Mouse (Mus musculus): Measurements from ENCODE around the gene Ppm1d. TPM values are rescaled to one million over a fixed set of nuclear protein-coding genes. Genes with fewer than 3 reads are reported as not detected.

Gene Ppm1d
- polyA plus RNA-seq, 1 experiment: 27.4 TPM

DNA sequence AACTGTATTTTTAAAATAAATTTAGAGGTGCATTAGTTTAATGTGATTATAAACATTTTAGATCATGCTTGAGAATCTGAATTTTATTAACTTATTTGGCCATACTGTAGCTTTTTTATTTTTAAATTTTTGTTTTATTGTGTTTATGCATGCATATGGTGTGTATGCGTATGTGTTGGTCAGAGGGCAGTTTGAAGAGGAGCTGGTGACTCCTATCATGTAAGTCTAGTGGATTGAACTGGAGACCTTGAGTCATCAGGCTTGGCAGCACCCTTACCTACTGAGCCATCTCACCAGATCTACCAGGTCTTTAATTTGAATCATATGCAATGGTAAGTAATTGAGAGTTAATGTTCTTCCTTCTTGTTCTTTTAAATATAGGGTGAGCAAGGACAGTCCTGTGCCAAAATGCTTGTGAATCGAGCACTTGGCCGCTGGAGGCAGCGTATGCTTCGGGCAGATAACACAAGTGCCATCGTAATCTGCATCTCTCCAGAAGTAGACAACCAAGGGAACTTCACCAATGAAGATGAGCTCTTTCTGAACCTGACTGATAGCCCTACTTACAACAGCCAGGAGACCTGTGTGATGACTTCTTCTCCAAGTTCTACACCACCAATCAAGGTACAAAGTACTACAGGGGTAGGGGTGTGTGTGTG, 28.3 kb downstream of the Ppm1d start:
- H3K27ac ChIP-seq (ENCODE audit: control insufficient read depth, insufficient read depth, low read depth, low read length, poor library complexity): peak overlapping the region; percentile 50; the same call in 1 of the 2 replicates
- H3K4me3 ChIP-seq (replicated peaks; ENCODE audit: control insufficient read depth, low read depth, low read length): no peak overlapping the region
- no peaks in the 10 kb centered on the region for H3K4me1 ChIP-seq (ENCODE audit: control insufficient read depth, insufficient read depth, low read length)
- TF ChIP-seq POLR2A (IDR thresholded peaks at IDR 0.05; ENCODE audit: borderline replicate concordance, control insufficient read depth, low read depth, low read length) (no peak), CTCF (IDR thresholded peaks at IDR 0.05; ENCODE audit: control insufficient read depth, insufficient read depth, low read length) (no peak)
- WGBS: 65% methylated on average over 6 of the region's 6 CpGs

DNA sequence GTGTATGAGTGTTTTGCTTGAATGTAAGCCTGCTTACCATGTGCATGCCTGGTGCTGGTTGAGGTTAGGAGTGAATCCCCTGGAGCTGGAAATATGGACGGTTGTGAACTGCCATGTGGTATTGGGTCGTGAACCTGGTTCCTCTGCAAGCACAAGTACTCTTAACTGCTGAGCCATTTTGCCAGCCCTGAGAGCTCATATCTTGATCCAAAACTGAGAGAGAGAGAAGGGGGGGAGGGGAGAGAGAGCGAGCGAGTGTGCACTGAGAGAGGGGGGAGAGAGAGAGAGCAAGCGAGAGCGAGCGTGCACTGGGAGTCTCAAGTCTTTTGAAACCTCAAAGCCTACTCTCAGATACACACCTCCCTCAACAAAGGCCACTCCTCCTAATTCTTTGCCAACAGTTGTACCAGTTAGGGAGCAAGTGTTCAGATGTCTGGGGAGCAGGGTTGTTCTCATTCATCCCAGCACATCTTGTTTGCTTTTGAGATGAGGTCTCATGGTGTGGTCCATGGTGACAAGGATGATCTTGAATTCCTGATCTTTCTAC, 29.1 kb downstream of the Ppm1d start:
- Histone ChIP-seq H3K4me3 (replicated peaks; ENCODE audit: control insufficient read depth, low read depth, low read length) (peak overlapping the region; percentile 68), H3K4me1 (ENCODE audit: control insufficient read depth, insufficient read depth, low read length) (no peaks in the 10 kb centered on the region), H3K27ac (ENCODE audit: control insufficient read depth, insufficient read depth, low read depth, low read length, poor library complexity) (peak overlapping the region; percentile 85)
- TF ChIP-seq POLR2A (IDR thresholded peaks at IDR 0.05; ENCODE audit: borderline replicate concordance, control insufficient read depth, low read depth, low read length) (no peak), CTCF (IDR thresholded peaks at IDR 0.05; ENCODE audit: control insufficient read depth, insufficient read depth, low read length) (no peak)
- 72% methylated on average over 7 of the region's 7 CpGs for WGBS

DNA sequence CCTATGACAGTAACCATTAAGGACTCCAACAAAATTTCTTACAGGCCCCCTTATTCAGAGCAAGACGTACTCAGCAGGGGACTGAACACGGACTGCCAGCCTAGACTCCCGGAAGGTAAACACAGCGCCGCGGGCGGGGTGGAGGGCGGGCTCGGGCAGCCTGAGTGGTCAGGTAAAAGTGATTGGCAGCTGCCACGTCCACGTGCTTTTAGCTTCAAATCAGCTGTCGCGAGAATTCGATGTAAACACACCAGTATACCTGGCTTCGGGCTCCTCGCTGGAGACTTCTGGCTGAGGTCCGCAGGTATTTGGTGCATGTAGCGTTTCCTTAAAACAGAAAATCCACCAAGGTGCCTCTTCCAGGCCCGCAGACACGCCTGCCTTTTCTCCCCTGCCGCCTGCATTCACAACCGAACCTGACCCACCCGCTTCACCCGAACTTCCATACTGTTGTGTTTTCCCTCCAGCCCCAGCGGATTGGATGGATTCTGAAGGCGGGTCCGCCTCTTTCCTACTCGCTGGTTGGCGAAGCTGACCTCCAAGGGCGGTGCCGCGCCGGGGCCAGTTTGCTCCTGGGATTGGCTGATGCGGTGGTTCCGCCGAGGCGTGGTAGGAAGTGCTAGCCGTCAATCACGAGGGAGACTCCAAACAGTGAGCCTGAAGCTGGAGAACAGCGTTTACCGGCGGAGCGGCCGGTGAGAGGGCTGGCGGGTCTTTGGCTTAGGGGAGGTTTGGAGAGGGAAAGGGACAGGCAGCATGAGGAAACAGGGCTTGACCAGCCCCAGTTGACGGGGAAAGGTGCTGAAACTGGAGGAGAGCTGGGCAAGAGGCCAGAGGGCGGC, 41.7 kb downstream of the Ppm1d start, which contains the start of gene Bcas3:
Gene Bcas3 (plus strand): TSS at position 629 of the 842 bp plus-strand sequence.
- TF ChIP-seq POLR2A (IDR thresholded peaks at IDR 0.05; ENCODE audit: borderline replicate concordance, control insufficient read depth, low read depth, low read length): peak; percentile 96
- TF ChIP-seq CTCF (IDR thresholded peaks at IDR 0.05; ENCODE audit: control insufficient read depth, insufficient read depth, low read length): no peak
- WGBS: under 1% methylated on average over 47 of the region's 47 CpGs
- H3K4me3 ChIP-seq (replicated peaks; ENCODE audit: control insufficient read depth, low read depth, low read length): peak within 1 kb of the TSS; percentile 90
- peak within 1 kb of the TSS; percentile 72 for H3K27ac ChIP-seq (ENCODE audit: control insufficient read depth, insufficient read depth, low read depth, low read length, poor library complexity)
- no peaks in the 10 kb centered on the region for H3K4me1 ChIP-seq (ENCODE audit: control insufficient read depth, insufficient read depth, low read length)

DNA sequence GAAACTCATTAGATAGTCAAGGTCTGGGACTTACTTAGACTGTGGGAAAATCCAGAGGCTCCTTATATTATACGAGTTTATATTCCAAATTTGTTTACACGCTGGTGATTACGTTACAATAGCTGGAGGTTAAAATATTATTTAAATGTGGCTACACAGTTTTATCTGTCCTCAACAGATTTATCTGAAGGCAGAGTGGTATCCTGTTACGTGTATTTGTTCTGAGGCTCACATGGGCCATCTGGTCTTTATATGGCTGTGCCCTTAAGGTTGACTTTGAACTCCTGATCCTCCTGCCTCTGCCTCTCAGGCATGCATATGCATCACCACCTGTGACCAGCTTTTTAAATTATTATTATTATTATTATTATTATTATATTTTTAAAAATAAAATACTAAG, 42.8 kb downstream of the Ppm1d start:
- Histone ChIP-seq H3K4me1 (ENCODE audit: control insufficient read depth, insufficient read depth, low read length) (no peaks in the 10 kb centered on the region), H3K27ac (ENCODE audit: control insufficient read depth, insufficient read depth, low read depth, low read length, poor library complexity) (no peak overlapping the region), H3K4me3 (replicated peaks; ENCODE audit: control insufficient read depth, low read depth, low read length) (peak overlapping the region; percentile 90)
- WGBS: 48% methylated on average over 4 of the region's 4 CpGs
- TF ChIP-seq CTCF (IDR thresholded peaks at IDR 0.05; ENCODE audit: control insufficient read depth, insufficient read depth, low read length): no peak
- no peak for TF ChIP-seq POLR2A (IDR thresholded peaks at IDR 0.05; ENCODE audit: borderline replicate concordance, control insufficient read depth, low read depth, low read length)

DNA sequence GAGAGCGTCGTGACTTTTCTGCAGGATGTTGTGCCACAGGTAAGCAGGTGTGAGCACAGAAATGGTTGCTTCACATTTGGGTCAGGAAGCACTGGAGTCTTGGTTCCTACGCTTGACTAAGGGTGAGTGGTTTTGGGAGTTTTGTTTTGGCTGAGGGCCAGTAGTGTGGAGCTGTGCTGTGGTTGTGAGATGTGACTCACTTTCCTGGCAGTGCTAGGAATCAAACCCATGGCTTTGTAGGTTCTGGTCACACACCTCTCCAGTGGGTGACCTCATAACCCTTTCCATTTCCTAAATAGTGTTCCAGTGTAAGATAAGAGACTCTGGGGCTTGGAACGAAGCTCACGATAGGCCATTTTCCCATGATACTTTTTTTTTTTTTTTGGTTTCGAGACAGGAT, 48.6 kb downstream of the Ppm1d start:
- no peak overlapping the region for H3K4me3 ChIP-seq (replicated peaks; ENCODE audit: control insufficient read depth, low read depth, low read length)
- TF ChIP-seq CTCF (IDR thresholded peaks at IDR 0.05; ENCODE audit: control insufficient read depth, insufficient read depth, low read length) (no peak), POLR2A (IDR thresholded peaks at IDR 0.05; ENCODE audit: borderline replicate concordance, control insufficient read depth, low read depth, low read length) (no peak)
- no peaks in the 10 kb centered on the region for H3K4me1 ChIP-seq (ENCODE audit: control insufficient read depth, insufficient read depth, low read length)
- 84% methylated on average over 6 of the region's 6 CpGs for WGBS
- H3K27ac ChIP-seq (ENCODE audit: control insufficient read depth, insufficient read depth, low read depth, low read length, poor library complexity): no peak overlapping the region

DNA sequence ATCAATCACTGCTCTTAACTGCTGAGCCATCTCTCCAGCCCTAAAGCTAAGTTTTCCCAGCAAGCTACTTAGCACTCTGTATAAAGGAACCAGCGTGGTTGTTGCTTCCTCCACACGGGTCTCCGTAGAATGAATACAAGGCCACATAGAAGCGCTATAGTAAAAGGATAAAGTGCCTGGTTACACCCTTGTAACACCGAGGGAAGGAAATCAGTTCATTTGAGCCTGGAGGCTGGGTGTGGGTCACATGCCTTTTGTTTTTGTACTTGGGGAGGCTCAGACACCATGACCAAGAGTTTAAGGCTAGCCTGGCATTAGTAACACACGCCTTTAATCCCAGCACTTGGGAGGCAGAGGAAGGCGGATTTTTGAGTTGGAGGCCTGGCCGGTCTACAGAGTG, 50.6 kb downstream of the Ppm1d start:
- Histone ChIP-seq H3K4me3 (replicated peaks; ENCODE audit: control insufficient read depth, low read depth, low read length) (no peak overlapping the region), H3K4me1 (ENCODE audit: control insufficient read depth, insufficient read depth, low read length) (no peaks in the 10 kb centered on the region), H3K27ac (ENCODE audit: control insufficient read depth, insufficient read depth, low read depth, low read length, poor library complexity) (no peak overlapping the region)
- WGBS: 90% methylated on average over 8 of the region's 8 CpGs
- TF ChIP-seq POLR2A (IDR thresholded peaks at IDR 0.05; ENCODE audit: borderline replicate concordance, control insufficient read depth, low read depth, low read length) (no peak), CTCF (IDR thresholded peaks at IDR 0.05; ENCODE audit: control insufficient read depth, insufficient read depth, low read length) (no peak)

DNA sequence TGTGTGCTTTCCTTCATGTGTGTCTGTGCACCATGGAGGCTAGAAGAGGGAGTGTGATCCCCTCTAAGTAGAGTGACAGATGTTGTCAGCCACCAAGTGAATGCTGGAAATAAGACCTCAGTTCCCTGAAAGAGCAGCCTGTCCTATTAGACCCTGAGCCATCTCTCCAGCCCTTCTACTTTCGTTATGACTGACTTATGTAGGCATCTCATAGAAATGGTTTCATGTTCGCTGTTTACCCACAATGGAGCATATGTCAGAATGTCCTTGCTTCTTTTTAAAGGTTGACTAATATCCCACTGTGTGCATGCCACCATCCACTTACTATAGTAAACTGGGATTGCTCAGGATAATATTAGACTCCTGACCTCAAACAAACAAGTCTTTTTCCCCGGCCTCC, 55.1 kb downstream of the Ppm1d start:
- Histone ChIP-seq H3K27ac (ENCODE audit: control insufficient read depth, insufficient read depth, low read depth, low read length, poor library complexity) (no peak overlapping the region), H3K4me3 (replicated peaks; ENCODE audit: control insufficient read depth, low read depth, low read length) (no peak overlapping the region), H3K4me1 (ENCODE audit: control insufficient read depth, insufficient read depth, low read length) (no peaks in the 10 kb centered on the region)
- no peak for TF ChIP-seq POLR2A (IDR thresholded peaks at IDR 0.05; ENCODE audit: borderline replicate concordance, control insufficient read depth, low read depth, low read length)
- no peak for TF ChIP-seq CTCF (IDR thresholded peaks at IDR 0.05; ENCODE audit: control insufficient read depth, insufficient read depth, low read length)
- WGBS: 89% methylated on average over 3 of the region's 3 CpGs

DNA sequence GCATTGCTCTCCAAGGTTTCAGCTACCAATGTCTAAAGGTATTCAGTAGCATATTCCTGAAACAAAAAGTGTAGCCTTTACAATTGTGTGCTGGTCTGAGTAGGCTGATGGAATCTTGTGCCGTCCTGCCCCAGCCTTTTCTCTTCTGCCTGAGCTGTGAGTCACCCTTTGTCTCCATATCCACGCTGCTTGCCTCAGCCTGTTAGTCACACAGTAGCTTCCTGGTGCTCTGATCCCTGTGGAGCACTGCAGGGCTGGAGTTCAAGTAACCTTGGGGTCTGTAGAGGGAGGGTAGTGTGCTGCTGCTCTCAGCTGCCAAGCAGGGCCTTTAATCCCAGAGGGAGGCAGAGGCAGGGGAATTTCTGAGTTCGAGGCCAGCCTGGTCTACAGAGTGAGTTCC, 56.8 kb downstream of the Ppm1d start:
- Histone ChIP-seq H3K27ac (ENCODE audit: control insufficient read depth, insufficient read depth, low read depth, low read length, poor library complexity) (no peak overlapping the region), H3K4me1 (ENCODE audit: control insufficient read depth, insufficient read depth, low read length) (no peaks in the 10 kb centered on the region), H3K4me3 (replicated peaks; ENCODE audit: control insufficient read depth, low read depth, low read length) (no peak overlapping the region)
- WGBS: 93% methylated on average over 3 of the region's 3 CpGs
- TF ChIP-seq POLR2A (IDR thresholded peaks at IDR 0.05; ENCODE audit: borderline replicate concordance, control insufficient read depth, low read depth, low read length) (no peak), CTCF (IDR thresholded peaks at IDR 0.05; ENCODE audit: control insufficient read depth, insufficient read depth, low read length) (no peak)
